Mouse (Mus musculus) urinary bladder, postnatal 36 days (tissue): ENCODE measurements around the gene Cry2.

Experiments used
- DNase-seq, 2 experiments: peaks; one replicate each; pipeline ENCODE4 v3.0.0; 2022; ENCODE audit warnings: low spot score in 2 of 2, mixed read lengths in 1 of 2

The Cry2 gene

GRCm38 (mm10) chr2:92445890-92446289, 12.0 kb upstream of the Cry2 start:
- DNase-seq = no peak

GRCm38 (mm10) chr2:92444376-92444775, 10.5 kb upstream of the Cry2 start:
- no peak for DNase-seq

GRCm38 (mm10) chr2:92443313-92443712, 9.5 kb upstream of the Cry2 start:
- DNase-seq = no peak

GRCm38 (mm10) chr2:92442419-92443001, 8.7 kb upstream of the Cry2 start:
- DNase-seq = no peak

GRCm38 (mm10) chr2:92440432-92440831, 6.6 kb upstream of the Cry2 start:
- DNase-seq = no peak

GRCm38 (mm10) chr2:92438567-92438966, 4.7 kb upstream of the Cry2 start:
- DNase-seq = no peak

GRCm38 (mm10) chr2:92437875-92438274, 4.0 kb upstream of the Cry2 start:
- DNase-seq = peak; percentile 70 to 84

GRCm38 (mm10) chr2:92437366-92437765, 3.5 kb upstream of the Cry2 start:
- DNase-seq = no peak

GRCm38 (mm10) chr2:92435023-92435422, 1.2 kb upstream of the Cry2 start:
- no peak for DNase-seq

GRCm38 (mm10) chr2:92434375-92434745, 517 bp upstream of the Cry2 start:
- no peak for DNase-seq

- DNase-seq = peak in 1 of 2 experiments; percentile 74
Measured at GRCm38 (mm10) chr2:92432299-92433295, 1.2 kb downstream of the Cry2 start.

- DNase-seq = no peak
Measured at GRCm38 (mm10) chr2:92431611-92432179, 2.1 kb downstream of the Cry2 start.

- peak; percentile 59 to 75 for DNase-seq
Measured at GRCm38 (mm10) chr2:92430723-92431541, 2.9 kb downstream of the Cry2 start.

- no peak for DNase-seq
Measured at GRCm38 (mm10) chr2:92430089-92430488, 3.8 kb downstream of the Cry2 start.

GRCm38 (mm10) chr2:92427882-92428281, 6.0 kb downstream of the Cry2 start:
- peak; percentile 75 to 90 for DNase-seq

- DNase-seq = peak in 1 of 2 experiments; percentile 52
Measured at GRCm38 (mm10) chr2:92426426-92426825, 7.4 kb downstream of the Cry2 start.

GRCm38 (mm10) chr2:92425366-92425765, 8.5 kb downstream of the Cry2 start:
- DNase-seq = no peak

- peak in 1 of 2 experiments; percentile 49 for DNase-seq
Measured at GRCm38 (mm10) chr2:92424462-92425308, 9.2 kb downstream of the Cry2 start.

GRCm38 (mm10) chr2:92423702-92424461, 10.0 kb downstream of the Cry2 start:
- peak; percentile 85 to 97 for DNase-seq

GRCm38 (mm10) chr2:92423156-92423555, 10.7 kb downstream of the Cry2 start:
- no peak for DNase-seq
